Mouse (Mus musculus) kidney, adult 18-20 months (tissue): ENCODE data around the gene Shcbp1l.
"Not testable (repeated sequence)": the region's sequence is repeated elsewhere in the genome, so short reads cannot be mapped to it uniquely, and the experiment has no call there.

Experiments used
- DNase-seq: peaks from one replicate; pipeline ENCODE4 v3.0.0; 2021

Gene Shcbp1l

DNA sequence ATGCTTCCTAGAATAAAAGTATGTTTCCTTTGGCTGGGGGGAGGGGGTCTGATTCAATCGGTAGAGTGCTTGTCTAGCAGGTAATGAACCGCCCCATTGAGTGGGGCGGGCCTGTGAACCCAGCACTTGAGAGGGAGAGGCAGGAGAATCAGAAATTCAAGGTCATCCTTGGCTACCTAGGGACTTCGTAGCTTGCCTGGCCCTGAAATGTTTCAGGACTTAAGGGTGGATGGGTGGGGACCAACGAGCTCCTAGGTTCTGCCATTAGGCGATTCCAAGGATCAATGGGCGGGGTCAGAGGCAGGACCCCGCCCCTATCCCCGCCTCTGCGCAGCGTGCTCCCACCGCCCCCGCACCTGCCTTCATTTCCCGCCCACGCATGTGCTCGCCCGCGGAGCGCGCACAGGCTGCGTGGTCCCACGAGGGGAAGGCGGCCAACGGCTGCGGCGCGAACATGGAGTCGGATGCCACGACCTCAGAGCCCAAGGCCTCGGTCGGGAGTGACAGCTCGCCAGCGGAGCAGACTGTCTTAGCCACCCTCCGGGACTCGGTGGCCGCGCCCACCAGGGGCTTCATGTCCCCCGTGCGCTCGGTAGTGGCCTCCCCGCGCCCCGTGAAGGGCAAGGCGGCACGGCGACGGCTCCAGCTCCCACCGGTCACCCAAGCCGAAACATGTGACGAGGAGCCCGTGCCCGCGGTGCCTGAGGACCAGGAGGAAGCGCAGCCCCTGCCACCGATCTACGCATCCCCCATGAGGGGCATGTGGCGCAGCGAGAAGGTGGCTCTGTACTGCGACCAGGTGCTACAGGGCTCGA lies at the start of gene Shcbp1l:
Shcbp1l (plus strand) TSS at position 393 of the 815 bp plus-strand sequence.
- DNase-seq: peak; percentile 43

DNA sequence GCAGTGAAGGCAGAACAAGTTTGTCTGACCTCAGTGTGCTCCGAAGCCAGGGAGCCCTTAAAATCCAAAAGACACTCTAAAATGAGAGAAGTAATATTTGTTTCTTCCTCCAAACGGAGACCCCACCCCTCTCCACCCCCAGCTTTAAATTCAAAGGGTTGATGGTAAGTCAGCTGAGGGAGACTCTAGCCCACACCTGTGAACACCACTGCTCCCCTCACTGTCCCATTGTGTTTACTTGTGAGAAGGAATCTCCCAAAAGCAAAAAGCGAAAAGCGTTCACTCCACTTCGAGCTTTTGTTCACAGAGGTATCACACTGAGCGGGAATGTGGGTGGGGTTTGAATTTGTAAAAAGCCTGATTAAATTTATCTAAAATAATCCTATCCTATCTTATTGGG lies 48.5 kb upstream of the Shcbp1l start:
- DNase-seq: no peak

DNA sequence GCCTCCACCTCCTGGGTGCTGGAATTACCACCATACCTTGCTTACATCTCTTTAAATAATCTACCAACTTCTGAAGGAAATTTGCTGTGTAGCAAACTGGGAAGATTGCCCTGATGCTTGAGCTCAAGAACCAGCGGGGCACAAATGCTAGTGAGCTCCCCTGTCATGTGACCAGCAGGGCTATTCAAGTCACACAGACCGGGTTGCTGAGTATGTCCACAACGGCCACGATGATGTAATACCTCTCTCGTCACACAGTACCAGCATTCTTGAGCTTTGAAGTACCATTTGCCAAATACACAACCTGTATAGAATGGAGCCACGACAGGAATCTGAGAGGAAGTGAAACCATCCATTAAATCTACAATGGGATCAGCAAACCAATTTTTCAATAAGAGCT lies 46.4 kb upstream of the Shcbp1l start:
- no peak for DNase-seq

DNA sequence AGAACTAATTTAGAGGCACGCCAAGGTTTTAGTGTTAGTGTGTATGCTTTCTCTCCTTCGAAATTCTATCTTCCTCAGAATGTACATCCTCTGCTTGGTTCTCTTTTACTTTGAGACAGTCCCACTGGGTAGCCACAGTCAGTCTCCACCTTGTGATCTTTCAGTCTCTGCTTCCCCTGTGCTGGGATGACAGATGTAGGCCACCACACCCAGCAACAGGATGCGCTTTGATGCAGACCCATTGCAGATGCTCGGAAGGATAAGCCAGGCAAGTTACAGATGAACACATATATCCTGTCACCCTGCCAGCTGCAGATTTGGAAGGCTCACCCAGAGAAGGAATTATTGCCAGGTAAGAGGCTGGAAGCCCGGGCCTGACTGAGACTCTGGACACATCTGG lies 45.1 kb upstream of the Shcbp1l start:
- no peak for DNase-seq

DNA sequence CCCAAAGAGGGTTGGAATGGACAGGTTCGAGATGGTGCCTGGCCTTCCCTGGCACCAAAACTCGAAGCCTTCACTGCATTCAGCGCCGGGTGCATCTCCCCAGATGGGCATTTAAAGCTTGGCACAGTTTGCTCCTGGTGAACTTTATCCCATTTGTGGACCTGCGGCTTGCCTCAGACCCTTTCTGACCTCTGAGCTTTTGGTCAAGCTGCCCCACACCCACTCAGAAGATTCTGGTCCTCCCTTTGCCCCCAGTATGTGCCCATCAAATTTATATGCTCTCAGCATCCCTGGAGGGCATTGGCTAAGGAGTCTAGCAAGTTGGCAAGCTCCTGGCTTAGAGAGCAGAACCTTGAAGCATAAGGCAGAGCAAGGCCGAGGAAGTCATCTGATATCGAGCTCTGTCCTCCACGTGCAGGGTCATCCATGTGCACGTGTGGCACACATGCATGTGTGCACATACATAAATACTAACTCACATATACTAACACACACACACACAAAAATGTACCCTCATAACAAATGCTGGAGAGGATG lies 44.1 kb upstream of the Shcbp1l start:
- DNase-seq: no peak

DNA sequence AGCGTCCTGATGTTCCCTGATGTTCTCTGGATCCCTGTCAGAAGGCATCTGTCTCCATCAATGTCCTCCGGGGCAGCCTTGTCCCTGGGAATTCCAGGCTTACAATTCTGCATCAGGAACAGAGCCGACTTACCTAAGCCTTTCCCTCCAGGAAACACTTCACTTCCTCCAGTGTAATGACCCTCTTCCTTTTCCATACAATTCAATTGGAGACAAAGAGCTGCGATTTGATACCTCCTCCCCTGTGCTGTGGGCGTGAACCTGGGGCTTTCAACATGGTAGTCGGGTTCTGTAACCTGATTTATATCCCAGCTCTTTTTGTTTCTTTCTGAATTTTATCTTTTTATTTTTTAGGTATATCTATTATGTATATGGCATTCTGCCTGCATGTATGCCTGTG lies 39.9 kb upstream of the Shcbp1l start:
- no peak for DNase-seq

DNA sequence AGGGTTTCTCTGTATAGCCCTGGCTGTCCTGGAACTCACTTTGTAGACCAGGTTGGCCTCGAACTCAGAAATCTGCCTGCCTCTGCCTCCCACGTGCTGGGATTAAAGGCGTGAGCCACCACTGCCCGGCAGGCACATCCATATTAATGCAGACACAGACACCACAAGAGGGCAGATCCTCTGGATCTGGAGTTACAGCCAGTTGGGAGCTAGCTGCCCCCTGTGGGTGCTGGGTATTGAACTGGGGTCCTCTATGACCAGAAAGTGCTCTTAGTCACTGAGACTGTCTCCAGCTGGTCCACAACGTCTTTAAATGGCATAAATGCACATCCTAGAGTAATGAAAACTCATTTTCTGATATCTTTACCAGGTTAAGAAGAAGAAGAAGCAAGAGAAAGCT lies 39.3 kb upstream of the Shcbp1l start:
- not testable (repeated sequence) for DNase-seq

DNA sequence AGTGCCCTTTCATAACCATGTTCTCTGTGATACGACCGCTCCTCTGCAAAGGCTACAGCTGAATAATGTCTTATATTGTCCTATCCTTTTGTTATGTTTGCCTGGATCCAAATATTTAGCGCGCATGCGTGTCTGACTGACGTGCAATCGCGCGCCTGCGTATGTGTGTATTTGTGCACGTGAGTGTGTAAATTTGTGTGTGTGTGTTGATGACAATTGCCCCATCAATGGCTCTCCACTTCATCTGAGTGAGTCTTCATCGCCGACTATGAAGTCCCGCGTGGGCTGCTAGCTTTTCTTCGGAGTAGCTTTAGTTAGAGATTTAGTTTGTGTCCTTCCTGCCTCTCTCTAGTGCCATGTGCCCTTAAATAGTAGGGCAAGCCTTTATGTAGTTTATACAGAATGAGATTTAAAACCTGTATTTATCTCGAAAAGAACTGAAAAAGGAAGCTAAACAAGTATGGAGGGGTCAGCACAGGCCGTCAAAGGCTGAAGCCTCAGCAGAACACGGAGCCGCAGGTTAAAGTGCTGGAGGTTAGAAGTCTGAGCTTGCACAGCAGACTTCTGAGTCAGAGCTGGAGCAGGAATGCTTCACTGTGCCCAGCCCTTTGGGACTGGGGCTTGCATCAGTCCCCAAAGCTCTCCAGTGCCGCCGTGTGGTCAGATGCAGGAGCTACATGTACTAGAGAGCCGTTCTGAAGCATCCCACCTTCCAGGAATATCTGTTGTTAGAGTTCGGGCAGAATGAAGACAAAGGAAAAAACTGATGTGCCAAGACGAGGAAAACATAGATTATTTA lies 38.5 kb upstream of the Shcbp1l start:
- peak; percentile 80 for DNase-seq

DNA sequence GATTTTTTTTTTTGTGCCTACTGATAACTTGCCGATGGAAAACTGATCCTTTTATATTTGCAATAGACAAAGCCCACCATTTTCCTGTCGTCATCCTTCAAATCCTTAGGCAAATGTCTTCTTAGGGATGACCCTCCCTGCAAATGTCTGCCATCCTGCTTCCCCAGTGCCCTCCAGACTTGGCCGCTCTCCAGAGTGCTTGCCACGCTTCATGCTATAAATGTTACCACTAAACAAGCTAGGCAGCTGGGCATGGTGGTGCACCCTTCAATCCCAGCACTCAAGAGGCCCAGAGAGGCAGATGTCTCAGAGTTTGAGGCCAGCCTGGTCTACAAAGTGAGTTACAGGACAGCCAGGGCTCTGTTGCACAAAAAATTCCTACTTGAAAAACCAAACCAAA lies 29.3 kb upstream of the Shcbp1l start:
- not testable (repeated sequence) for DNase-seq

DNA sequence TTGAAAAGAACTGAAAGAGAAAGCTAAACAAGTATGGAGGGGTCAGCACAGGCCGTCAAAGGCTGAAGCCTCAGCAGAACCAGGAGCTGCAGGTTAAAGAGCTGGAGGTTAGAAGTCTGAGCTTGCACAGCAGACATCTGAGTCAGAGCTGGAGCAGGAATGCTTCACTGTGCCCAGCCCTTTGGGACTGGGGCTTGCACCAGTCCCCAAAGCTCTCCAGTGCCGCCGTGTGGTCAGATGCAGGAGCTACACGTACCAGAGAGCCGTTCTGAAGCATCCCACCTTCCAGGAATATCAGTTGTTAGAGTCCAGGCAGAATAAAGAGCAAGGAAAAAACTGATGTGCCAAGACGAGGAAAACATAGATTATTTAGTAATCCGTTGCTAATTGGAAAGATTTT lies 23.2 kb upstream of the Shcbp1l start:
- peak; percentile 56 for DNase-seq

DNA sequence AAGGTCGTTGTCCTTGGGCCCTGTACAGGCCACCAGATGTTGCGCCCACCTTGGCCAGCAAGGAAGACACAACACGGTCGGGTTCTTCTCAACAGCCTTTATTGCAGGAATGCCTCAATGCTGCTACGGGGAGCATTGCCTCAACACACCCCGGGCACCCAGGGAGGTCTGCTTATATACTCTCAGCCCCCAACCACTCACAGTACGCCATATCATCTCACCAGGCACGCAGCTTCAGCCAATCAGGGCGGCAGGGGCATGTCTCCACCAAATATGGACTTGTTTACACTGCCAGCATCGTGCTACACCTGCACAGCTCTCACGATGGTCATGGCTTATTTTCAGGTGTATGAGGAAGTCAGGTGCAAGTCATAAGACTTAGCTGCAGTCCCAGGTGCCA lies 17.3 kb upstream of the Shcbp1l start:
- DNase-seq: not testable (repeated sequence)

DNA sequence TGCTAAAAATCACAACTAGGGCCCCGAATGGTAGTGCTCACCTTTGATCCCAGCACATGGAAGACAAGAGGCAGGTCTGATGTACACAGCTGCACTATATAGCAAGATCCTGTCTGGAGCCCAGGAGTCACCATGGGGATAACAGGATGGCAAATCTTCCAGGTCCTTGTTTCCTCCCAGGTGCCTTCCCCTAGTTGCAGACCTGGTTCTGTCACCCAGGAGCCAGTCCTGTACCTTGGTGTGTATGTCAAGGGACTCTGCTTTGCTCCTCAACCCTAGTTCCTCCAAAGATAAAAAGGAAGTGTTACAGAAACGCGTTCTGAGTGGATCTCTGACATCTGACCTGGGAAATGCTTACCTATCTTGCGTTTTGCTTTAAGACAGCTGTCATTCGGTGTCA lies 16.7 kb upstream of the Shcbp1l start:
- not testable (repeated sequence) for DNase-seq

DNA sequence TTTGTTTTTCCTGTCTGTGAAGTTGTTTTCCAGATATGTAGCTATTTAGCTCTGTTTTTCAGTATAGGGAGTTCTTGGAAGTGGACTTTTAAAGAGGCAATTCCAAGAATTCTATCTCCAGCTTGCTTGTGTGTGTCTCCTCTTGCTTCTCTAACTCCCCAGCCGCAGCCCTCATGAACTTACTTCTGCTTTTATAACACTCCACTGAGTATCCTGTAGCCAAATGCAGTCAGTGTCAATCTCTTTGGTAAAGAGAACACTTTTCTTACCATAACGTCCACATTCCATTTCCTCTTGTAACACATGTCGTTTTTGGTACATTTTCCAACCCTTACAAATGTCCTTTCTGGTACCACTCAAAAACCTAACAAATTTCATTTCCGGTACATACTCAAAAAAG lies 14.0 kb upstream of the Shcbp1l start:
- DNase-seq: not testable (repeated sequence)

DNA sequence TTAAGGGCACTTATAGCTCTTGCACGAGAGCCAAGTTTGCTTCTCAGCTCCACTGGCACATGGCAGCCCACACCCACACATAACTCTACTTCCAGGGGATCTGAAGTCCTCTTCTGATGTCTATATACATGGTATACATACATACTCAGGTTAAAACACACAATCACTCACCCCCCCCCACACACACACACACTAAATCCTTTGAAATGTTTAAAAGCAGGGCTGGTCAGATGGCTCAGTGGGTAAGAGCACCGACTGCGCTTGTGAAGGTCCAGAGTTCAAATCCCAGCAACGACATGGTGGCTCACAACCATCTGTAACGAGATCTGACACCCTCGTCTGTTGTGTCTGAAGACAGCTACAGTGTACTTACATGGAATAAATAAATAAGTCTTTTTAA lies 13.2 kb upstream of the Shcbp1l start:
- DNase-seq: no peak

DNA sequence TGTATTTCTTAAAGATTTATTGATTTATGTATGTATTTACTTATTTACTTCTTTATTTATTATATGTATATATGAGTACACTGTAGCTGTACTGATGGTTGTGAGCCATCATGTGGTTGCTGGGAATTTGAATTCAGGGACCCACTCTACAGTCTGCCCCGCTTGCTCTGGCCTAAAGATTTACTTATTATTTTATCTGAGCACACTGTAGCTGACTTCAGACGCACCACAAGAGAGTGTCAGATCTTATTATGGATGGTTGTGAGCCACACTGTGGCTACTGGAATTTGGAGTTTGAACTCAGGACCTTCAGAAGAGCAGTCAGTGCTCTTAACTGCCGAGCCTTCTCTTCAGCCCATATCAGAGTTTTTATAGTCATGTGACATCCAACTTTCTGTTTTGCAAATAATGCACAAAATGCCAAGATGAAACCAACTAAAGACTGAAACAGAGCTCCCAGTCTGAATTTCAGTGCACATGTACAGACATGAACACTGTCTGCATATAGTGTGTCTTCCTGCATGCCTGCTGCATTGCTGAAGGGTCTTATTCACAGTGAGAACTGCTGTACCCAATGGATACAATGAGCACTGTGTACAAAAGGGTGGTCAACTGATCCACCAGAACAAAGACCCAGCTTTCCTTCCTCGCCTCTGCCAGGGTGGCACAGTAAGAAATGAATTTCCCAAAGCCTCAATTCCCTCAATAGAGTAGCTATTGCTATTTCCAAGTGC lies 12.1 kb upstream of the Shcbp1l start:
- not testable (repeated sequence) for DNase-seq

DNA sequence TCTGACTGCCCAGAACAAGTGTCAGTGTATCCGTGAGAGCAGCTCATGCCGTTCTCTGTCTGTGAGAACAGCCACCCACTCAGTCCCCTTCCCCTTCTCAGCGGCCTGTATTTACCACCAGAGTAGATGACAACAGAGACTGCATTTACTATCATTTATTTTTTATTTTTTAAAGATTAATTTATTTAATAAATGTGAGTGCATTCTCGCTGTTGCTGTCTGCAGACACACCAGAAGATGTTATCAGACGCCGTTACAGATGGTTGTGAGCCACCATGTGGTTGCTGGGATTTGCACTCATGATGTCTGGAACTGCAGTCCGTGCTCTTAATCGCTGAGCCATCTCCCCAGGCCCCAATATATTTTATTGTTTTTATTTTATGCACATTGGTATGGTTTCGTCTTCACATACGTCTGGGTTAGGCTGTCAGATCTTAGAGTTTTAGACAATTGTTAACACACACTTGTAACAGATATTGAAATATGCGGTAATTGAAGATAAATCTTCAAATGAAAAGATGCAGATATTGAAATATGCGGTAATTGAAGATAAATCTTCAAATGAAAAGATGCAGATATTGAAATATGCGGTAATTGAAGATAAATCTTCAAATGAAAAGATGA lies 11.5 kb upstream of the Shcbp1l start:
- not testable (repeated sequence) for DNase-seq

DNA sequence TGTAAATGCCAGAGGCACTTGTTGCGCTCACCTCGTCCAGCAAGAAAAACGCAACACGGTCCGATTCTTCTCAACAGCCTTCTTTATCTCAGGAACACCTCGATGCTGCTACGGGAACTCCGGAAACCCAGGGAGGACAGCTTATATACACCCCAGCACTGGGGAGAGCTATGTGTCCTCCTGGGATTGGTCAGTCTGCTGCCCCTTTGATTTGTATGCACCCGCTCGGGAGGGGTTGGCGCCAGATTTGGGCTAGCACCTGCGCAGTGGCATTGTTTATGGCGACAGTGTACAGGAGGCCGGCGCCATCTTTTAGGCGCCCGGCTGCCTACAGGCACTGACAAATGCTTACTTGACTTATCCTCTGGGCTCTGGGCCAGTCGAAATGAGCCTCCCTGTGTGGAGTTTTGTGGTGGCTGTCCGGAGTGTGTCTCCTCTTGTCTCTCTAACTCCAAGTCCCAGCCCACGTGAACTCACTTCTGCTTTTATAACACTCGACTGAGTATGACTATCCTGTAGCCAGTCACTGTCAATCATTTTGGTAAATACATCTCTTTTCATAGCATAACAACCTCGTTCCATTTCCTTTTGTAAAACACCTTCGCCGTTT lies 10.7 kb upstream of the Shcbp1l start:
- peak; percentile 39 for DNase-seq

DNA sequence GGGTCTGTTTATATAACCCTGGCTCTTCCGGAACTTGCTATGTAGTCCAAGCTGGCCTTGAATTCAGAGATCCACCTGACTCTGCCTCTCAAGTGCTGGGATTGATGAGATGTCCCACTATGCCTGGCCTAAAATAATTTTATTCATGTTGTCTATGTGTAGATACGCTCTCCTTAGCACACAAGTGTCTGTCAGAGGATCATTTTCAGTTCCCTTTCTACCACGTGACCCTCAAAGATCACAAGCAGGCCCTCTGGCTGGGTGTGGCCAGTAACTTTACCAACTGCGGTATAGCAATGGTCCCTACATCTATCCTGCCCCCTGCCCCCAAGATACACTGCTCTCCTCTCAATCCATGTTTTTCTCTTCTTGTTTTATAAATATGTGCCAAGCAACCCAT lies 10.0 kb upstream of the Shcbp1l start:
- DNase-seq: no peak

DNA sequence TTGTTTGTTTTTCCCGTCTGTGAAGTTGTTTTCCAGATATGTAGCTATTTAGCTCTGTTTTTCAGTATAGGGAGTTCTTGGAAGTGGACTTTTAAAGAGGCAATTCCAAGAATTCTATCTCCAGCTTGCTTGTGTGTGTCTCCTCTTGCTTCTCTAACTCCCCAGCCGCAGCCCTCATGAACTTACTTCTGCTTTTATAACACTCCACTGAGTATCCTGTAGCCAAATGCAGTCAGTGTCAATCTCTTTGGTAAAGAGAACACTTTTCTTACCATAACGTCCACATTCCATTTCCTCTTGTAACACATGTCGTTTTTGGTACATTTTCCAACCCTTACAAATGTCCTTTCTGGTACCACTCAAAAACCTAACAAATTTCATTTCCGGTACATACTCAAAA lies 9.2 kb upstream of the Shcbp1l start:
- DNase-seq: not testable (repeated sequence)

DNA sequence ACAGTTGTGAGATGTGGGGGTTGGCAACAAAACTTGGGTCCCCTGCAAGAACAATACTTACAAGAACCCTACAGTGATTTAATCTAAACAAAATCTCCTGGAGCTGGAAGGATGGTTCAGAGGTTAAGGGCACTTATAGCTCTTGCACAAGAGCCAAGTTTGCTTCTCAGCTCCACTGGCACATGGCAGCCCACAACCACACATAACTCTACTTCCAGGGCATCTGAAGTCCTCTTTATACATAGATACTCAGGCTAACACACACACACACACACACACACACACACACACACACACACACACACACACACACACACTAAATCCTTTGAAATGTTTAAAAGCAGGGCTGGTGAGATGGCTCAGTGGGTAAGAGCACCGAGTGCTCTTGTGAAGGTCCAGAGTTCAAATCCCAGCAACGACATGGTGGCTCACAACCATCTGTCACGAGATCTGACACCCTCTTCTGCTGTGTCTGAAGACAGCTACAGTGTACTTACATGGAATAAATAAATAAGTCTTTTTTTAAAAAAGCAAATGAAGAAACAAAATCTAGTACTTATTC lies 8.6 kb upstream of the Shcbp1l start:
- not testable (repeated sequence) for DNase-seq

DNA sequence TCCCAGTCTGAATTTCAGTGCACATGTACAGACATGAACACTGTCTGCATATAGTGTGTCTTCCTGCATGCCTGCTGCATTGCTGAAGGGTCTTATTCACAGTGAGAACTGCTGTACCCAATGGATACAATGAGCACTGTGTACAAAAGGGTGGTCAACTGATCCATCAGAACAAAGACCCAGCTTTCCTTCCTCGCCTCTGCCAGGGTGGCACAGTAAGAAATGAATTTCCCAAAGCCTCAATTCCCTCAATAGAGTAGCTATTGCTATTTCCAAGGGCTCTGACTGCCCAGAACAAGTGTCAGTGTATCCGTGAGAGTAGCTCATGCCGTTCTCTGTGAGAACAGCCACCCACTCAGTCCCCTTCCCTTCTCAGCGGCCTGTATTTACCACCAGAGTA lies 7.2 kb upstream of the Shcbp1l start:
- not testable (repeated sequence) for DNase-seq

DNA sequence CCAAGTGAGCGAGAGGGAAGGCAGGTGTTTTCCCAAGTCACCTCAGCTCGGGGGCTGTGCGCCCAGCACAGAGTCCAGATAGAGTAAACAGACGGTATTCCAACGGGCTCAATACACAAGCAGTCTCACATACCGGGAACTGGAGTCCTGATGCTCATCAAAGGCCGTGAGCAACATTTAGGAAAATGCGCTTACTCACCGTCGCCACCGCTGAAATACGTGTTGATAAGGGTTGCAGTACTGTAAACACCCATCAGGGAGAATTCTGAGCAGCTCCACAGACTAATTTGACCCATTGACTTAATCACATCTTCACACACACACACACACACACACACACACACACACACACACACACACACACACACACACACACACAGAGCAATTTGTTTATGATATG lies 691 bp upstream of the Shcbp1l start:
- DNase-seq: no peak
